Mouse (Mus musculus) c-Kit-positive CD71-positive TER-119-negative erythroid progenitor cells, embryonic 14.5 days (primary cell): ENCODE measurements at regions not wholly inside any gene's neighbourhood (a gene's known extent, or its start where the extent isn't known, plus 50 kb on each side); places are given as distances from the start of the nearest gene placed in this dataset.

Source experiments
- DNase-seq: peaks from one replicate; pipeline ENCODE4 v3.0.0-alpha.2; 2013; ENCODE audit warnings: low read depth

GRCm38 (mm10) chr6:99824808-99825207, 98.6 kb upstream of the Prok2 start:
- no peak for DNase-seq

- DNase-seq = no peak
Observed at GRCm38 (mm10) chr6:99822471-99822870, 96.3 kb upstream of the Prok2 start.

GRCm38 (mm10) chr6:99819255-99819929, 93.2 kb upstream of the Prok2 start:
- no peak for DNase-seq

GRCm38 (mm10) chr6:99818486-99818885, 92.3 kb upstream of the Prok2 start:
- no peak for DNase-seq

- DNase-seq = no peak
Observed at GRCm38 (mm10) chr6:99817245-99817644, 91.1 kb upstream of the Prok2 start.

GRCm38 (mm10) chr6:99813102-99813501, 86.9 kb upstream of the Prok2 start:
- no peak for DNase-seq

- no peak for DNase-seq
Observed at GRCm38 (mm10) chr6:99811842-99812241, 85.7 kb upstream of the Prok2 start.

- DNase-seq = no peak
Observed at GRCm38 (mm10) chr6:99810974-99811798, 85.0 kb upstream of the Prok2 start.

- no peak for DNase-seq
Observed at GRCm38 (mm10) chr6:99804905-99805245, 78.7 kb upstream of the Prok2 start.

- peak; percentile 25 for DNase-seq
Observed at GRCm38 (mm10) chr6:99803983-99804904, 78.1 kb upstream of the Prok2 start.

- DNase-seq = no peak
Observed at GRCm38 (mm10) chr6:99800919-99801318, 74.7 kb upstream of the Prok2 start.

- no peak for DNase-seq
Observed at GRCm38 (mm10) chr6:99800324-99800723, 74.1 kb upstream of the Prok2 start.

GRCm38 (mm10) chr6:99796390-99796789, 70.2 kb upstream of the Prok2 start:
- DNase-seq = no peak

- no peak for DNase-seq
Observed at GRCm38 (mm10) chr6:99793546-99793945, 67.4 kb upstream of the Prok2 start.

- no peak for DNase-seq
Observed at GRCm38 (mm10) chr6:99792353-99792752, 66.2 kb upstream of the Prok2 start.

GRCm38 (mm10) chr6:99786977-99787376, 60.8 kb upstream of the Prok2 start:
- no peak for DNase-seq

GRCm38 (mm10) chr6:99785212-99785611, 59.0 kb upstream of the Prok2 start:
- no peak for DNase-seq

- DNase-seq = no peak
Observed at GRCm38 (mm10) chr6:99784804-99785203, 58.6 kb upstream of the Prok2 start.

- DNase-seq = no peak
Observed at GRCm38 (mm10) chr6:99784285-99784684, 58.1 kb upstream of the Prok2 start.

- no peak for DNase-seq
Observed at GRCm38 (mm10) chr6:99782996-99783395, 56.8 kb upstream of the Prok2 start.
